Mouse (Mus musculus) myocyte (in vitro differentiated cells): ENCODE results near the gene Nrd1. TPM values are rescaled to one million over a fixed set of nuclear protein-coding genes. Genes with fewer than 3 reads are reported as not detected.

Source experiments
- H3K27me3 ChIP-seq: one replicate; pipeline ENCODE4 v1.6.1; 2011; ENCODE audit not compliant: control insufficient read depth, insufficient read depth, insufficient read length
- H3K36me3 ChIP-seq: one replicate; pipeline ENCODE4 v1.6.1; 2011; ENCODE audit not compliant: control insufficient read depth, insufficient read depth
- H3K4me2 ChIP-seq: one replicate; pipeline ENCODE4 v1.6.1; 2011; ENCODE audit warnings: low read depth, control low read depth
- H3K4me3 ChIP-seq: one replicate; pipeline ENCODE4 v1.5.1; 2011; ENCODE audit warnings: mild to moderate bottlenecking, control low read depth, moderate library complexity
- H3K79me2 ChIP-seq: one replicate; pipeline ENCODE4 v1.6.1; 2011; ENCODE audit not compliant: control insufficient read depth, insufficient read depth
- H3ac ChIP-seq: one replicate; pipeline ENCODE4 v1.6.1; 2011; ENCODE audit not compliant: control insufficient read depth, insufficient read length
- CEBPB ChIP-seq: IDR thresholded peaks from 2 replicates; pipeline ENCODE4 v1.6.1; 2011; ENCODE audit warnings: mild to moderate bottlenecking, moderate library complexity; ENCODE audit not compliant: poor library complexity, insufficient read depth, severe bottlenecking
- E2F4 ChIP-seq: IDR thresholded peaks from one replicate; pipeline ENCODE4 v1.6.1; 2011; ENCODE audit warnings: mild to moderate bottlenecking, control low read depth, moderate library complexity; ENCODE audit not compliant: insufficient read depth
- MAX ChIP-seq: IDR thresholded peaks from one replicate; pipeline ENCODE4 v1.6.1; 2011; ENCODE audit warnings: low read depth, mild to moderate bottlenecking, control low read depth
- MYOD1 ChIP-seq, 3 experiments: IDR thresholded peaks; one replicate each; pipeline ENCODE4 v1.6.1; 2011; ENCODE audit warnings: control low read depth in 2 of 3, low read depth in 2 of 3, mild to moderate bottlenecking in 2 of 3, moderate library complexity in 1 of 3; ENCODE audit not compliant: insufficient read length in 2 of 3, control insufficient read depth in 1 of 3
- MYOG ChIP-seq, 3 experiments: IDR thresholded peaks; one replicate each; pipeline ENCODE4 v1.6.1; 2011; ENCODE audit warnings: control low read depth in 2 of 3, low read depth in 2 of 3, mild to moderate bottlenecking in 2 of 3; ENCODE audit not compliant: insufficient read length in 2 of 3, control insufficient read depth in 1 of 3, insufficient read depth in 1 of 3
- POLR2A ChIP-seq: IDR thresholded peaks from one replicate; pipeline ENCODE4 v1.6.1; 2011; ENCODE audit warnings: low read depth, mild to moderate bottlenecking, control low read depth, moderate library complexity; ENCODE audit not compliant: insufficient read length
- POLR2AphosphoS2 ChIP-seq: IDR thresholded peaks from one replicate; pipeline ENCODE4 v1.6.1; 2011; ENCODE audit warnings: low read depth, control low read depth; ENCODE audit not compliant: insufficient read length
- REST ChIP-seq: IDR thresholded peaks from one replicate; pipeline ENCODE4 v1.6.1; 2011; ENCODE audit warnings: mild to moderate bottlenecking, control low read depth, moderate library complexity; ENCODE audit not compliant: insufficient read depth, insufficient read length
- SRF ChIP-seq: IDR thresholded peaks from one replicate; pipeline ENCODE4 v1.6.1; 2011; ENCODE audit warnings: low read depth; ENCODE audit not compliant: control insufficient read depth, insufficient read length
- TCF12 ChIP-seq: IDR thresholded peaks from one replicate; pipeline ENCODE4 v1.6.1; 2011; ENCODE audit warnings: mild to moderate bottlenecking, control low read depth; ENCODE audit not compliant: poor library complexity, insufficient read depth, severe bottlenecking
- TCF3 ChIP-seq: IDR thresholded peaks from one replicate; pipeline ENCODE4 v1.6.1; 2011; ENCODE audit warnings: low read depth, control low read depth; ENCODE audit not compliant: insufficient read length
- USF1 ChIP-seq: IDR thresholded peaks from one replicate; pipeline ENCODE4 v1.6.1; 2011; ENCODE audit warnings: low read depth, mild to moderate bottlenecking, control low read depth, moderate library complexity
- polyA plus RNA-seq: library from polyadenylated mRNA; unstranded; fragments of >200 nt; fragmentation: generic; extraction: Trizol; gene quantifications from one replicate; pipeline ENCODE4 v1.2.1, GENCODE M21; 2012; ENCODE audit warnings: missing spikeins

Nrd1 gene
- polyA plus RNA-seq, 1 experiment, result 55.8 TPM

GRCm38 (mm10) chr4:108987473-108987842 is 13.0 kb upstream of the Nrd1 start:
- H3K4me2 ChIP-seq, result no peak overlapping the region
- H3ac ChIP-seq, result no peak overlapping the region
- H3K79me2 ChIP-seq, result no peaks in the 10 kb centered on the region
- no peaks in the 10 kb centered on the region for H3K27me3 ChIP-seq
- H3K36me3 ChIP-seq, result no peaks in the 10 kb centered on the region
- no peak for TF ChIP-seq E2F4
- TF ChIP-seq MAX, result no peak
- TF ChIP-seq REST, result no peak
- TF ChIP-seq CEBPB, result no peak
- TF ChIP-seq POLR2A, result no peak
- no peak for TF ChIP-seq MYOD1 (IDR thresholded peaks at IDR 0.05; ENCODE audit: control insufficient read depth in 1 of 3, insufficient read length in 2 of 3, low read depth in 2 of 3)
- no peak overlapping the region for H3K4me3 ChIP-seq

DNA sequence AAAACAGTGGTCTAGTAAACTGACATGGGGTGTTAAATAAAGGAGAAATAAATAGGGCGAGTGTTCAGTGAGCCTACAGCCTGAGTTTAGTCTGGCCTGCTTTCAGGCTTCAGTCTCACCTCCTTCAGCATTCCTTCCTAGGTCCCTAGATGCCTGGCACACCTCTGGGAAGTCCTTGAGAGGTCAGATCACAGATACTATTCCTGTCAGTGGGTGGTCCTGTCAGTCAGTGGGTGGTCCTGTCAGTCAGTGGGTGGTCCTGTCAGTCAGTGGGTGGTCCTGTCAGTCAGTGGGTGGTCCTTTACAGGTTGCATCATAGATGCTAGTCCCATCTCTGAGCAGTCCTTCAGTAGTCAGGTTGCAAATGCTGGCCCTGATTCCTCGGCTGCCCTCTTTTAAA is 11.0 kb upstream of the Nrd1 start:
- H3K79me2 ChIP-seq, result no peaks in the 10 kb centered on the region
- no peak overlapping the region for H3K4me2 ChIP-seq
- H3K4me3 ChIP-seq, result no peak overlapping the region
- no peaks in the 10 kb centered on the region for H3K27me3 ChIP-seq
- no peaks in the 10 kb centered on the region for H3K36me3 ChIP-seq
- no peak for TF ChIP-seq CEBPB
- no peak for TF ChIP-seq SRF
- no peak for TF ChIP-seq MYOD1 (IDR thresholded peaks at IDR 0.05; ENCODE audit: control insufficient read depth in 1 of 3, insufficient read length in 2 of 3, low read depth in 2 of 3)
- TF ChIP-seq TCF3, result no peak
- no peak for TF ChIP-seq MYOG (IDR thresholded peaks at IDR 0.05; ENCODE audit: control insufficient read depth in 1 of 3, insufficient read depth in 1 of 3, insufficient read length in 2 of 3, low read depth in 2 of 3)
- no peak for TF ChIP-seq USF1
- TF ChIP-seq MAX, result no peak
- TF ChIP-seq TCF12, result no peak
- no peak for TF ChIP-seq REST
- no peak for TF ChIP-seq POLR2A
- no peak for TF ChIP-seq E2F4
- no peak for TF ChIP-seq POLR2AphosphoS2
- no peak overlapping the region for H3ac ChIP-seq

GRCm38 (mm10) chr4:108990032-108990431 is 10.4 kb upstream of the Nrd1 start:
- TF ChIP-seq MYOD1 (IDR thresholded peaks at IDR 0.05; ENCODE audit: control insufficient read depth in 1 of 3, insufficient read length in 2 of 3, low read depth in 2 of 3) (no peak), MAX (no peak), USF1 (no peak), MYOG (IDR thresholded peaks at IDR 0.05; ENCODE audit: control insufficient read depth in 1 of 3, insufficient read depth in 1 of 3, insufficient read length in 2 of 3, low read depth in 2 of 3) (no peak), POLR2A (no peak), POLR2AphosphoS2 (no peak), CEBPB (no peak), TCF3 (no peak), TCF12 (no peak), E2F4 (no peak), SRF (no peak), REST (no peak)
- Histone ChIP-seq H3K36me3 (no peaks in the 10 kb centered on the region), H3K79me2 (no peaks in the 10 kb centered on the region), H3ac (no peak overlapping the region), H3K4me2 (no peak overlapping the region), H3K27me3 (no peaks in the 10 kb centered on the region), H3K4me3 (no peak overlapping the region)

DNA sequence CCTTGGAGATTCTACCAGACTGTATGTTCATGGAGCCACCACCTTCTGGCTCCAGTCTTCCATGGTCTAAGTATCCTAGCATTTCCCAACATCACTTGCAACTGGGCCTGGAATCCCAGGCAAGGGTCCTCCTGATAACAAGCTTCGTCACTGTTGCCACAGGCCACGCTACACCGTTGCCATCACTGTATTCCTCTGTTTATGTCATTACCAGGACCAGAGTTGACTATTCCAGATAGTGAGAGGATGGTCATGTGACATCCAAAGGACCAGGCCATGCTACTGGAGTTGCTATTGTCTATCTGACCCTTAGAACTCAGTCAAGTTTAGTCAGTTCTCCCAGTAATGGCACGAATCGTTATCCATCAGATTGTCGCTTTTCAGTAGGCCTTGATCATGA is 9.9 kb upstream of the Nrd1 start:
- TF ChIP-seq POLR2AphosphoS2 (no peak), TCF3 (no peak), TCF12 (no peak), CEBPB (no peak), E2F4 (no peak), USF1 (no peak), MYOG (IDR thresholded peaks at IDR 0.05; ENCODE audit: control insufficient read depth in 1 of 3, insufficient read depth in 1 of 3, insufficient read length in 2 of 3, low read depth in 2 of 3) (no peak), MAX (no peak), MYOD1 (IDR thresholded peaks at IDR 0.05; ENCODE audit: control insufficient read depth in 1 of 3, insufficient read length in 2 of 3, low read depth in 2 of 3) (no peak), POLR2A (no peak)
- Histone ChIP-seq H3K27me3 (no peaks in the 10 kb centered on the region), H3K4me3 (no peak overlapping the region), H3K36me3 (no peaks in the 10 kb centered on the region), H3K79me2 (no peaks in the 10 kb centered on the region), H3ac (no peak overlapping the region), H3K4me2 (no peak overlapping the region)

GRCm38 (mm10) chr4:108991811-108992210 is 8.6 kb upstream of the Nrd1 start:
- Histone ChIP-seq H3ac (no peak overlapping the region), H3K4me2 (no peak overlapping the region), H3K4me3 (no peak overlapping the region), H3K79me2 (no peaks in the 10 kb centered on the region), H3K27me3 (no peaks in the 10 kb centered on the region), H3K36me3 (no peaks in the 10 kb centered on the region)
- TF ChIP-seq SRF (no peak), REST (no peak), TCF12 (no peak), USF1 (no peak), TCF3 (no peak), MYOG (IDR thresholded peaks at IDR 0.05; ENCODE audit: control insufficient read depth in 1 of 3, insufficient read depth in 1 of 3, insufficient read length in 2 of 3, low read depth in 2 of 3) (no peak), POLR2A (no peak)
